Mouse (Mus musculus) testis, adult 2 months (tissue): ENCODE data around the gene Ifna13.

Experiments
- CTCF ChIP-seq: fragments of 200-500 bp; IDR thresholded peaks from 2 replicates; pipeline ENCODE4 v1.5.1; 2012; ENCODE audit warnings: low read depth, mild to moderate bottlenecking, inconsistent platforms, low read length, moderate library complexity; ENCODE audit not compliant: control insufficient read depth, insufficient read depth, insufficient replicate concordance
- POLR2A ChIP-seq: fragments of 200-500 bp; IDR thresholded peaks from 2 replicates; pipeline ENCODE4 v1.6.1; 2012; ENCODE audit warnings: low read depth, mild to moderate bottlenecking, inconsistent platforms, low read length, moderate library complexity; ENCODE audit not compliant: control insufficient read depth

- TF ChIP-seq CTCF (no peak), POLR2A (no peak)
Measured at GRCm38 (mm10) chr4:88653644-88654043, 9.4 kb upstream of the Ifna13 start.
